Mouse (Mus musculus): Measurements from ENCODE around the gene Aip. TPM values are rescaled to one million over a fixed set of nuclear protein-coding genes. Genes with fewer than 3 reads are reported as not detected.
A peak's percentile ranks its signal among the peaks of the same experiment; 100 is the strongest.

Aip gene
- polyA plus RNA-seq, 1 experiment from 2014 or later: 79.2 TPM

GRCm38 (mm10) chr19:4159049-4159448 lies 33.4 kb upstream of the Aip start:
- Histone ChIP-seq H3K27ac (no peak overlapping the region), H3K36me3 (peaks cover 70% of the 10 kb centered on the region), H3K4me3 (no peak overlapping the region), H3K4me1 (peaks cover 17% of the 10 kb centered on the region), H3K27me3 (ENCODE audit: low read depth, poor library complexity, severe bottlenecking) (no peaks in the 10 kb centered on the region), H3K9me3 (replicated peaks) (no peaks in the 10 kb centered on the region)
- no peak for DNase-seq (ENCODE audit: low spot score)
- 97% methylated on average over 8 of the region's 8 CpGs for WGBS

- Histone ChIP-seq H3K36me3 (peaks cover 91% of the 10 kb centered on the region), H3K4me1 (0 out of 2 replicates have a peak, but pooled peaks cover 8% of the 10 kb centered on the region), H3K27ac (no peak overlapping the region), H3K9me3 (replicated peaks) (no peaks in the 10 kb centered on the region), H3K27me3 (ENCODE audit: low read depth, poor library complexity, severe bottlenecking) (no peaks in the 10 kb centered on the region), H3K4me3 (no peak overlapping the region)
- 87% methylated on average over 12 of the region's 12 CpGs for WGBS
- DNase-seq (ENCODE audit: low spot score): no peak
Observed at GRCm38 (mm10) chr19:4156771-4157170, 31.1 kb upstream of the Aip start.

- Histone ChIP-seq H3K27me3 (ENCODE audit: low read depth, poor library complexity, severe bottlenecking) (no peaks in the 10 kb centered on the region), H3K4me3 (no peak overlapping the region), H3K27ac (no peak overlapping the region), H3K36me3 (peaks cover 91% of the 10 kb centered on the region), H3K4me1 (0 out of 2 replicates have a peak, but pooled peaks cover 8% of the 10 kb centered on the region), H3K9me3 (replicated peaks) (no peaks in the 10 kb centered on the region)
- WGBS: 75% methylated on average over 20 of the region's 20 CpGs
- no peak for DNase-seq (ENCODE audit: low spot score)
Observed at GRCm38 (mm10) chr19:4156073-4156579, 30.5 kb upstream of the Aip start.

GRCm38 (mm10) chr19:4155223-4156072 lies 29.8 kb upstream of the Aip start:
- Histone ChIP-seq H3K27ac (no peak overlapping the region), H3K27me3 (ENCODE audit: low read depth, poor library complexity, severe bottlenecking) (no peaks in the 10 kb centered on the region), H3K4me1 (peaks cover 12% of the 10 kb centered on the region; the same call in 1 of the 2 replicates), H3K36me3 (peaks cover 91% of the 10 kb centered on the region), H3K9me3 (replicated peaks) (no peaks in the 10 kb centered on the region), H3K4me3 (no peak overlapping the region)
- DNase-seq (ENCODE audit: low spot score): no peak
- 87% methylated on average over 6 of the region's 6 CpGs for WGBS

GRCm38 (mm10) chr19:4154437-4155222 lies 29.0 kb upstream of the Aip start:
- 83% methylated on average over 13 of the region's 13 CpGs for WGBS
- H3K27ac ChIP-seq: no peak overlapping the region
- H3K4me3 ChIP-seq: no peak overlapping the region
- H3K9me3 ChIP-seq (replicated peaks): no peaks in the 10 kb centered on the region
- peaks cover 18% of the 10 kb centered on the region for H3K4me1 ChIP-seq
- H3K27me3 ChIP-seq (ENCODE audit: low read depth, poor library complexity, severe bottlenecking): no peaks in the 10 kb centered on the region
- H3K36me3 ChIP-seq: peaks cover 94% of the 10 kb centered on the region
- DNase-seq (ENCODE audit: low spot score): no peak

GRCm38 (mm10) chr19:4153232-4153654 lies 27.6 kb upstream of the Aip start, which contains the start of gene Ptprcap:
TSS of gene Ptprcap (plus strand) at chr19:4153604.
- WGBS: 76% methylated on average over 11 of the region's 11 CpGs
- H3K27ac ChIP-seq: peak within 1 kb of the TSS; percentile 21; the same call in 1 of the 2 replicates
- no peaks in the 10 kb centered on the region for H3K9me3 ChIP-seq (replicated peaks)
- no peak for DNase-seq (ENCODE audit: low spot score)
- no peaks in the 10 kb centered on the region for H3K27me3 ChIP-seq (ENCODE audit: low read depth, poor library complexity, severe bottlenecking)
- peaks cover 80% of the 10 kb centered on the region for H3K36me3 ChIP-seq
- no peak within 1 kb of the TSS for H3K4me3 ChIP-seq
- peaks cover 29% of the 10 kb centered on the region for H3K4me1 ChIP-seq

GRCm38 (mm10) chr19:4152445-4153231 lies 27.0 kb upstream of the Aip start:
- no peaks in the 10 kb centered on the region for H3K27me3 ChIP-seq (ENCODE audit: low read depth, poor library complexity, severe bottlenecking)
- H3K9me3 ChIP-seq (replicated peaks): no peaks in the 10 kb centered on the region
- 86% methylated on average over 8 of the region's 8 CpGs for WGBS
- H3K36me3 ChIP-seq: peaks cover 74% of the 10 kb centered on the region
- H3K4me1 ChIP-seq: peaks cover 36% of the 10 kb centered on the region
- DNase-seq (ENCODE audit: low spot score): no peak
- H3K27ac ChIP-seq: no peak overlapping the region
- no peak overlapping the region for H3K4me3 ChIP-seq

GRCm38 (mm10) chr19:4151898-4152297 lies 26.2 kb upstream of the Aip start:
- no peak overlapping the region for H3K4me3 ChIP-seq
- H3K36me3 ChIP-seq: peaks cover 67% of the 10 kb centered on the region
- no peaks in the 10 kb centered on the region for H3K27me3 ChIP-seq (ENCODE audit: low read depth, poor library complexity, severe bottlenecking)
- DNase-seq (ENCODE audit: low spot score): no peak
- 87% methylated on average over 5 of the region's 5 CpGs for WGBS
- peaks cover 43% of the 10 kb centered on the region for H3K4me1 ChIP-seq
- no peaks in the 10 kb centered on the region for H3K9me3 ChIP-seq (replicated peaks)
- H3K27ac ChIP-seq: no peak overlapping the region

GRCm38 (mm10) chr19:4151488-4151860 lies 25.8 kb upstream of the Aip start:
- Histone ChIP-seq H3K27ac (no peak overlapping the region), H3K9me3 (replicated peaks) (no peaks in the 10 kb centered on the region), H3K4me1 (peaks cover 47% of the 10 kb centered on the region), H3K36me3 (peaks cover 62% of the 10 kb centered on the region), H3K27me3 (ENCODE audit: low read depth, poor library complexity, severe bottlenecking) (no peaks in the 10 kb centered on the region), H3K4me3 (no peak overlapping the region)
- WGBS: 93% methylated on average over 4 of the region's 5 CpGs
- no peak for DNase-seq (ENCODE audit: low spot score)

GRCm38 (mm10) chr19:4150567-4151487 lies 25.2 kb upstream of the Aip start:
- Histone ChIP-seq H3K27ac (no peak overlapping the region), H3K4me3 (no peak overlapping the region), H3K36me3 (peaks cover 56% of the 10 kb centered on the region), H3K27me3 (ENCODE audit: low read depth, poor library complexity, severe bottlenecking) (no peaks in the 10 kb centered on the region), H3K9me3 (replicated peaks) (no peaks in the 10 kb centered on the region), H3K4me1 (peaks cover 49% of the 10 kb centered on the region)
- DNase-seq (ENCODE audit: low spot score): no peak
- 91% methylated on average over 22 of the region's 22 CpGs for WGBS

- H3K27ac ChIP-seq: no peak overlapping the region
- peaks cover 46% of the 10 kb centered on the region for H3K4me1 ChIP-seq
- H3K4me3 ChIP-seq: peak overlapping the region; percentile 90; the same call in 1 of the 2 replicates
- DNase-seq (ENCODE audit: low spot score): no peak
- H3K36me3 ChIP-seq: peaks cover 47% of the 10 kb centered on the region
- no peaks in the 10 kb centered on the region for H3K9me3 ChIP-seq (replicated peaks)
- H3K27me3 ChIP-seq (ENCODE audit: low read depth, poor library complexity, severe bottlenecking): no peaks in the 10 kb centered on the region
- 94% methylated on average over 17 of the region's 17 CpGs for WGBS
Observed at GRCm38 (mm10) chr19:4149764-4150461, 24.3 kb upstream of the Aip start.

Data from limb, embryonic 10.5 days (tissue).